Mouse (Mus musculus): ENCODE measurements at regions not wholly inside any gene's neighbourhood (a gene's known extent, or its start where the extent isn't known, plus 50 kb on each side); places are given as distances from the start of the nearest gene placed in this dataset.

- TF ChIP-seq CTCF (IDR thresholded peaks at IDR 0.05; ENCODE audit: low read depth) (no peak), EP300 (IDR thresholded peaks at IDR 0.05; ENCODE audit: low read depth) (no peak)
Observed at GRCm38 (mm10) chr1:78882455-78882854, 65.9 kb downstream of the Kcne4 start.
